9 mouse cellular contexts compared by ENCODE assay signal in the genomic region with DNA sequence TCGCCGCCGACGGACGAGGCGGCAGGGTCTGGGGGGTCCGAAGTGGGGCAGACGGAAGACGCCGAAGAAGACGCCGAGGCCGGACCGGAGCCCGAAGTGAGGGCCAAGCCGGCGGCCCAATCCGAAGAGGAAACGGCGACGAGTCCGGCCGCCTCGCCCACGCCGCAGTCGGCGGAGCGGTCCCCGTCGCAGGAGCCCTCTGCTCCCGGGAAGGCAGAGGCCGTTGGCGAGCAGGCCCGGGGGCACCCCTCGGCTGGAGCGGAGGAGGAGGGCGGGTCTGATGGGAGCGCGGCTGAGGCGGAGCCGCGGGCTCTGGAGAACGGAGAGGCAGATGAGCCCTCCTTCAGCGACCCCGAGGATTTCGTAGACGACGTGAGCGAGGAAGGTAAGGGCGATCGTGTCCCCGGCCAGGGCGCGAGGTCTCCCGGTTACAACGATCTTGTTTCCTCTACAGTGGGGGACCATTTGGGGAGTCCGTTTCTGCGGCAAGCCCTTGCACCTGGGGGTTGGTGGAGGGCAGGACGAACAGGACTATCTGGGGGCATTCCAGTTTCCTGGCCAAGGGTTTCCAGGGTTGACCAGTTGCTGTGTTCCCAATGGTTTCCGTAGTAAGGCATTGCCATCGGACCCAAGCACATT. TPM values are rescaled to one million over a fixed set of nuclear protein-coding genes. Genes with fewer than 3 reads are reported as not detected.
DNase-seq lines count a peak whose midpoint lies in the region; ATAC-seq and TF ChIP-seq lines count a peak whose summit lies in the region.
"Had no signal": no experiment of that assay in that cellular context is flagged by ENCODE, and none has a peak within 500 bp of the region (broad histone marks: within the 10 kb centered on the region; RNA-seq: fewer than 3 reads in every experiment).

No protein-coding gene starts in this region.

- H3K36me3 ChIP-seq in lung, embryonic 15.5 days: peaks cover 8% of the 10 kb centered on the region
- H3K36me3 ChIP-seq in limb, embryonic 12.5 days: peaks cover 17% of the 10 kb centered on the region
- H3K36me3 ChIP-seq in midbrain, embryonic 16.5 days (ENCODE audit: control insufficient read depth, insufficient read depth, low read length): no peaks in the 10 kb centered on the region

- no peaks in the 10 kb centered on the region for H3K9me3 ChIP-seq in lung, embryonic 15.5 days
- no peaks in the 10 kb centered on the region for H3K9me3 ChIP-seq in limb, embryonic 12.5 days
- H3K9me3 ChIP-seq in midbrain, embryonic 16.5 days (replicated peaks; ENCODE audit: control insufficient read depth, low read length, poor library complexity, severe bottlenecking): no peaks in the 10 kb centered on the region

- peaks cover 11% of the 10 kb centered on the region for H3K4me1 ChIP-seq in cerebellum, adult 2 months (ENCODE audit: control insufficient read depth, insufficient read depth, low read length)
- H3K4me1 ChIP-seq in lung, embryonic 15.5 days: peaks cover 13% of the 10 kb centered on the region
- no peaks in the 10 kb centered on the region for H3K4me1 ChIP-seq in embryonic fibroblast, embryonic 13.5 days (ENCODE audit: control insufficient read depth, insufficient read depth, low read length)
- H3K4me1 ChIP-seq in limb, embryonic 12.5 days (replicated peaks): peaks cover 20% of the 10 kb centered on the region
- H3K4me1 ChIP-seq in midbrain, embryonic 16.5 days (ENCODE audit: control insufficient read depth, insufficient read depth, low read length): peaks cover 25% of the 10 kb centered on the region

- peak overlapping the region; percentile 95 for H3K4me3 ChIP-seq in cerebellum, adult 2 months (replicated peaks; ENCODE audit: insufficient read depth, low read depth, low read length)
- peak overlapping the region; percentile 90 for H3K4me3 ChIP-seq in lung, embryonic 15.5 days
- peak overlapping the region; percentile 89 for H3K4me3 ChIP-seq in embryonic fibroblast, embryonic 13.5 days (ENCODE audit: insufficient read depth, low read length)
- peak overlapping the region; percentile 100 for H3K4me3 ChIP-seq in limb, embryonic 12.5 days (replicated peaks)
- H3K4me3 ChIP-seq in midbrain, embryonic 16.5 days (ENCODE audit: low read depth, low read length): peak overlapping the region; percentile 100

- ATAC-seq in lung, embryonic 15.5 days (ENCODE audit: borderline replicate concordance, extremely low read depth, low FRiP score, low TSS enrichment): peak; percentile 40; the same call in 1 of the 2 replicates
- ATAC-seq in limb, embryonic 12.5 days (ENCODE audit: insufficient number of reproducible peaks, insufficient read depth, low FRiP score, low TSS enrichment, low read depth): no peak
- ATAC-seq in midbrain, embryonic 16.5 days: peak; percentile 16

- H3K9ac ChIP-seq in lung, embryonic 15.5 days: peak overlapping the region; percentile 89
- H3K9ac ChIP-seq in limb, embryonic 12.5 days (replicated peaks): peak overlapping the region; percentile 95
- peak overlapping the region; percentile 96 for H3K9ac ChIP-seq in midbrain, embryonic 16.5 days (ENCODE audit: low read depth, low read length)

- peak overlapping the region; percentile 78 for H3K4me2 ChIP-seq in lung, embryonic 15.5 days
- peak overlapping the region; percentile 88 for H3K4me2 ChIP-seq in limb, embryonic 12.5 days
- H3K4me2 ChIP-seq in midbrain, embryonic 16.5 days (ENCODE audit: low read length): peak overlapping the region; percentile 88

- DNase-seq in cerebellum, adult 2 months: peak in 1 of 2 experiments; percentile 18
- DNase-seq in cerebellum, adult 8-10 months: no peak
- no peak for DNase-seq in lung, postnatal 25 days (ENCODE audit: low spot score)
- DNase-seq in retina, postnatal 1 day: no peak

- TF ChIP-seq POLR2A in cerebellum, adult 2 months (IDR thresholded peaks at IDR 0.05; ENCODE audit: borderline replicate concordance, insufficient read depth, low read length): no peak
- no peak for TF ChIP-seq POLR2A in embryonic fibroblast, embryonic 13.5 days (IDR thresholded peaks at IDR 0.05; ENCODE audit: low read depth, low read length)

- no peaks in the 10 kb centered on the region for H3K27me3 ChIP-seq in cerebellum, adult 2 months (ENCODE audit: control insufficient read depth, insufficient read depth, low read length)
- no peaks in the 10 kb centered on the region for H3K27me3 ChIP-seq in lung, embryonic 15.5 days
- H3K27me3 ChIP-seq in limb, embryonic 12.5 days: no peaks in the 10 kb centered on the region
- H3K27me3 ChIP-seq in midbrain, embryonic 16.5 days (ENCODE audit: control insufficient read depth, insufficient read depth, low read depth, low read length): no peaks in the 10 kb centered on the region

- peak overlapping the region; percentile 52; the same call in 1 of the 2 replicates for H3K27ac ChIP-seq in cerebellum, adult 2 months (ENCODE audit: insufficient read depth, low read length)
- H3K27ac ChIP-seq in lung, embryonic 15.5 days: peak overlapping the region; percentile 96
- 0 out of 2 replicates have a peak overlapping the region, but pooled peaks have one; percentile 42 for H3K27ac ChIP-seq in embryonic fibroblast, embryonic 13.5 days (ENCODE audit: insufficient read depth, low read length)
- peak overlapping the region; percentile 78 for H3K27ac ChIP-seq in limb, embryonic 12.5 days
- peak overlapping the region; percentile 93 for H3K27ac ChIP-seq in midbrain, embryonic 16.5 days (ENCODE audit: low read length)

- no peak for TF ChIP-seq CTCF in cerebellum, adult 2 months (IDR thresholded peaks at IDR 0.05; ENCODE audit: borderline replicate concordance, insufficient read depth, low read depth, low read length)
- TF ChIP-seq CTCF in embryonic fibroblast, embryonic 13.5 days (IDR thresholded peaks at IDR 0.05; ENCODE audit: borderline replicate concordance, insufficient read depth, low read length): no peak

- WGBS in cerebellum, adult 2 months: under 1% methylated on average over 62 of the region's 62 CpGs
- under 1% methylated on average over 62 of the region's 62 CpGs for WGBS in lung, embryonic 15.5 days
- WGBS in limb, embryonic 12.5 days: under 1% methylated on average over 62 of the region's 62 CpGs
- WGBS in midbrain, embryonic 16.5 days: under 1% methylated on average over 62 of the region's 62 CpGs

RNA-seq across cellular contexts. Expression of gene Eif3b, which starts 0.4 kb away (rescaled TPM):
- polyA plus RNA-seq in cerebellum, adult 2 months (2012; rRNA removed): 71.2 and 74.3 TPM in 2 replicates
- 115 and 129 TPM in 2 replicates for polyA plus RNA-seq in lung, embryonic 15.5 days (2015; fragmentation: Nextera tagmentation; extraction: Ambion mirVana)
- polyA plus RNA-seq in embryonic fibroblast, embryonic 13.5 days (2011; ENCODE audit: insufficient read length, low read depth, missing spikeins): 149 and 201 TPM in 2 replicates
- 187 and 189 TPM in 2 replicates for polyA plus RNA-seq in limb, embryonic 12.5 days (2016; fragmentation: Nextera tagmentation; extraction: Ambion mirVana)
- 60.2 and 61.1 TPM in 2 replicates for polyA plus RNA-seq in midbrain, embryonic 16.5 days (2015; fragmentation: Nextera tagmentation; extraction: Ambion mirVana)

RNA-seq across cellular contexts. Expression of gene Gm4869, which starts 25.9 kb away (rescaled TPM):
- not detected in 2 replicates for polyA plus RNA-seq in cerebellum, adult 2 months (2012; rRNA removed)
- polyA plus RNA-seq in lung, embryonic 15.5 days (2015; fragmentation: Nextera tagmentation; extraction: Ambion mirVana): 0.06 TPM in 1 of 2 replicates, not detected in the other
- not detected in 2 replicates for polyA plus RNA-seq in embryonic fibroblast, embryonic 13.5 days (2011; ENCODE audit: insufficient read length, low read depth, missing spikeins)
- polyA plus RNA-seq in limb, embryonic 12.5 days (2016; fragmentation: Nextera tagmentation; extraction: Ambion mirVana): not detected in 2 replicates
- polyA plus RNA-seq in midbrain, embryonic 16.5 days (2015; fragmentation: Nextera tagmentation; extraction: Ambion mirVana): not detected in 2 replicates
- polyA plus RNA-seq: large intestine, adult 2 months had no signal

RNA-seq across cellular contexts. Expression of gene Snx8, which starts 30.5 kb away (rescaled TPM):
- polyA plus RNA-seq in cerebellum, adult 2 months (2012; rRNA removed): 15.2 and 15.4 TPM in 2 replicates
- polyA plus RNA-seq in lung, embryonic 15.5 days (2015; fragmentation: Nextera tagmentation; extraction: Ambion mirVana): 17.8 and 19.9 TPM in 2 replicates
- polyA plus RNA-seq in embryonic fibroblast, embryonic 13.5 days (2011; ENCODE audit: insufficient read length, low read depth, missing spikeins): 15.2 and 16.4 TPM in 2 replicates
- polyA plus RNA-seq in limb, embryonic 12.5 days (2016; fragmentation: Nextera tagmentation; extraction: Ambion mirVana): 20.0 and 20.5 TPM in 2 replicates
- 44.7 and 46.4 TPM in 2 replicates for polyA plus RNA-seq in midbrain, embryonic 16.5 days (2015; fragmentation: Nextera tagmentation; extraction: Ambion mirVana)

Comparison
In these comparisons a context has a peak if more than half of its experiments do, and no peak if none do; other contexts are left out.
1. H3K27ac ChIP-seq: peak in every context shown above with its lines; median percentile 96 in lung, embryonic 15.5 days; 93 in midbrain, embryonic 16.5 days; 78 in limb, embryonic 12.5 days; 52 in cerebellum, adult 2 months; 42 in embryonic fibroblast, embryonic 13.5 days.